Mouse (Mus musculus): ENCODE data around the gene Rnaseh1. TPM values are rescaled to one million over a fixed set of nuclear protein-coding genes. Genes with fewer than 3 reads are reported as not detected.

The Rnaseh1 gene
- polyA plus RNA-seq, 1 experiment from 2014 or later = 28.2 TPM

DNA sequence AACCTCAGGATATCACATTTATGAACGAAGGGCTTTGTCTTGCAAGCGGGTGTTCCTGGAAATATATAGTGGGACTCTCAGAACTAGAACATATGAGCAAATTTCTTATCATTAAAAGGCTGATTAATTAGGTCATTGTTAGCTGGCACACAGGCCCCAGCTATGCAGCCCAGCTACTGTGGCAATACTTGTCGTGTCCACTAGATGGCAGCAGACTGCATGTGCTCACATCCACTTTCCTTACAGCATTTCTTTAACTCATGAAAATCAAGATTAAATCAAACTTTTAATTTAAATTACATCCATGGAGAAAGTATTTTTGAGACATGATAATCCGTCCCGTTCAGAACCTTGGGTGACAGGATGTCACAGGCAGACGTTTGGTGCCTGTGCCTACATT, 50.3 kb downstream of the Rnaseh1 start:
- WGBS = 8% methylated on average over 6 of the region's 6 CpGs
- Histone ChIP-seq H3K9me3 (ENCODE audit: control insufficient read depth, low read length) (no peaks in the 10 kb centered on the region), H3K4me1 (ENCODE audit: control insufficient read depth, insufficient read depth, low read length) (peaks cover 5% of the 10 kb centered on the region; the same call in 1 of the 2 replicates), H3K9ac (ENCODE audit: low read depth, low read length) (no peak overlapping the region), H3K27ac (ENCODE audit: low read length) (no peak overlapping the region), H3K4me2 (ENCODE audit: low read depth, low read length) (no peak overlapping the region), H3K27me3 (replicated peaks; ENCODE audit: control insufficient read depth, insufficient read depth, low read length) (no peaks in the 10 kb centered on the region), H3K4me3 (ENCODE audit: low read length) (no peak overlapping the region), H3K36me3 (ENCODE audit: control insufficient read depth, insufficient read depth, low read length) (0 out of 2 replicates have a peak, but pooled peaks cover 3% of the 10 kb centered on the region)
- no peak; the same call in 1 of the 2 replicates for ATAC-seq

DNA sequence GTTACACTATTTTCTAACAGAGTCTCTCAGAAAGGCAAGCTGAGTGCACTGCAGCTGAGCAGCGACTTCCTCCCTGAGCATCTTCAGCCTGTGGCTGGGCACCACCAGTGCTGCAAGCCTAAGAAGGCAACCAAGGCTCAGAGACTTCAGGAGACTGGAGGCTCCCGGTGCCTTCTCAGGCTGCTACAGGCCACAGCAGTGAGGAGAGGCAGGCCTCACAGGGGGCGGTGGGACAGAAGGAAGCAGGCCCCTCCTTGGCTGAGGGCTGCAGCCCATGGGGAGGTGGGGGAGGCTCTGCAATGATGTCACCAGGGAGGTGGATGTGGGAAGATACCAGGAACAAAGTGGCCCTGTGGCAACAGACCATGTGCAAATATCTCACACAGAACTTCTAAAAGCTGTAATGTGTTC, 50.7 kb downstream of the Rnaseh1 start:
- Histone ChIP-seq H3K36me3 (ENCODE audit: control insufficient read depth, insufficient read depth, low read length) (0 out of 2 replicates have a peak, but pooled peaks cover 3% of the 10 kb centered on the region), H3K27me3 (replicated peaks; ENCODE audit: control insufficient read depth, insufficient read depth, low read length) (no peaks in the 10 kb centered on the region), H3K4me1 (ENCODE audit: control insufficient read depth, insufficient read depth, low read length) (peaks cover 5% of the 10 kb centered on the region; the same call in 1 of the 2 replicates), H3K4me3 (ENCODE audit: low read length) (no peak overlapping the region), H3K9ac (ENCODE audit: low read depth, low read length) (0 out of 2 replicates have a peak overlapping the region, but pooled peaks have one; percentile 15), H3K27ac (ENCODE audit: low read length) (0 out of 2 replicates have a peak overlapping the region, but pooled peaks have one; percentile 21), H3K9me3 (ENCODE audit: control insufficient read depth, low read length) (no peaks in the 10 kb centered on the region), H3K4me2 (ENCODE audit: low read depth, low read length) (no peak overlapping the region)
- ATAC-seq = no peak
- 33% methylated on average over 3 of the region's 3 CpGs for WGBS

DNA sequence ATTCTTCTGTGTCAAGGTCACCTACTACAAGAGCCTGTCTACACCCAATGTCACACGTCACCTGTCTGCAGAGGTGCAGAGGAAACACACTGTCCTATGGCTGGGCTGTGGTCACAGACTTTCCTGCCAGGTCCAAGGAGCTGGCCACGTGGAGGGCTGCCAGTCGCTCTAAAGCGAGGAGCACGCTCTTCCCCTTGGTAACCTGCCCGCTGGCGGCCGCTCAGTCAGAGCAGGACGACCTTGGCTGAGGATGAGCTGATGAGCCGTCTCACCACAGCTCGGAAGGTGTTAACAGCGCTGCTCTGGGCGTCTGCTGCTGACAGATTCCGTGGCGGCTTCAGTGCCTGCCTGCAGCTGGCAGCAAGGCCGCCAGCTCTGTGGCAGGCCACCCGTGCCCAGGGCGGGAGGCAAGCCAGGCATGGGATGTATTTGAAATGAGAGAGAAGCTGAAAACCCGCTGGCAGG, 51.2 kb downstream of the Rnaseh1 start:
- Histone ChIP-seq H3K9me3 (ENCODE audit: control insufficient read depth, low read length) (no peaks in the 10 kb centered on the region), H3K27ac (ENCODE audit: low read length) (no peak overlapping the region), H3K4me1 (ENCODE audit: control insufficient read depth, insufficient read depth, low read length) (peaks cover 5% of the 10 kb centered on the region; the same call in 1 of the 2 replicates), H3K4me2 (ENCODE audit: low read depth, low read length) (no peak overlapping the region), H3K27me3 (replicated peaks; ENCODE audit: control insufficient read depth, insufficient read depth, low read length) (no peaks in the 10 kb centered on the region), H3K36me3 (ENCODE audit: control insufficient read depth, insufficient read depth, low read length) (0 out of 2 replicates have a peak, but pooled peaks cover 3% of the 10 kb centered on the region), H3K9ac (ENCODE audit: low read depth, low read length) (no peak overlapping the region), H3K4me3 (ENCODE audit: low read length) (no peak overlapping the region)
- 73% methylated on average over 19 of the region's 19 CpGs for WGBS
- no peak for ATAC-seq

DNA sequence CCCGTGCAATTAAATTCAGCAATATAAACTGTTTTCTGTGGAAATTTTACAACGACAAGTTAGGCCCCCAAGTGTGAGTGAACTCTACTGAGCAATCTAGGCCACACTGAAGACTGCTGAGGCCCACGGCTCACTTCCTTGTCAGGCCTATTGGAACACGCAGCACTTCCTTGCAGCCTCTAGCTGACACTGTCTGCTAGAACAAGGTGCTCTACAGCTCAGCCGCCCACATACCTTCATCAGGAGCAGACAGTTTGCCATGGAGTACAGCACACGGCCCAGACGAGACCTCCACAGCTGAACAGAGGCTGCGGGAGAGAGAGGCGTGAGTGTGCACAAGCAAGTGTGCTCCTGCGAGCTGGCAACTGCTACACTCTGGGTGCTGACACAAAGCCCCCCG, 51.9 kb downstream of the Rnaseh1 start:
- 74% methylated on average over 11 of the region's 11 CpGs for WGBS
- H3K36me3 ChIP-seq (ENCODE audit: control insufficient read depth, insufficient read depth, low read length) = 0 out of 2 replicates have a peak, but pooled peaks cover 3% of the 10 kb centered on the region
- H3K27me3 ChIP-seq (replicated peaks; ENCODE audit: control insufficient read depth, insufficient read depth, low read length) = no peaks in the 10 kb centered on the region
- H3K4me3 ChIP-seq (ENCODE audit: low read length) = no peak overlapping the region
- H3K9ac ChIP-seq (ENCODE audit: low read depth, low read length) = no peak overlapping the region
- peak; percentile 8; the same call in 1 of the 2 replicates for ATAC-seq
- no peaks in the 10 kb centered on the region for H3K9me3 ChIP-seq (ENCODE audit: control insufficient read depth, low read length)
- H3K4me1 ChIP-seq (ENCODE audit: control insufficient read depth, insufficient read depth, low read length) = peaks cover 5% of the 10 kb centered on the region; the same call in 1 of the 2 replicates
- no peak overlapping the region for H3K4me2 ChIP-seq (ENCODE audit: low read depth, low read length)
- H3K27ac ChIP-seq (ENCODE audit: low read length) = no peak overlapping the region

DNA sequence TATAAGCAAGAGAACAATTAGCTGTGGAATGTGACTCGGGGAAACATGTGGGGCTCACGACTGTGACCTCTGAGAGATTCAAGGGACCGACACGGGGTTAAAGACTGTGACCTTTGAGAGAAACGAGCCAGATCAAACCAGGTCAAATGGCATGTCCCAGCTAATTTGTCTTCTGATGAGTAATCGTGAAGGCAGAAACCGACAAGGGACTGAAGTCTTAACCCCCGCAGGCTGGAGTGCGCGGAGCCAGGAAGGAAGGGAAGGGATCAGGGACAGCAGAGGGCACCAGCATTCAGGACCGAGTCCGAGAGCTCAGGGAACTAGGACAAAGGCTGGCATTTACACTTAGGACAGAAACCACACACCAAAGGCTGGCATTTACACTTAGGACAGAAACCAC, 55.0 kb downstream of the Rnaseh1 start:
- Histone ChIP-seq H3K9ac (ENCODE audit: low read depth, low read length) (no peak overlapping the region), H3K4me1 (ENCODE audit: control insufficient read depth, insufficient read depth, low read length) (no peaks in the 10 kb centered on the region), H3K36me3 (ENCODE audit: control insufficient read depth, insufficient read depth, low read length) (0 out of 2 replicates have a peak, but pooled peaks cover 3% of the 10 kb centered on the region), H3K27ac (ENCODE audit: low read length) (no peak overlapping the region), H3K27me3 (replicated peaks; ENCODE audit: control insufficient read depth, insufficient read depth, low read length) (no peaks in the 10 kb centered on the region), H3K4me3 (ENCODE audit: low read length) (no peak overlapping the region), H3K4me2 (ENCODE audit: low read depth, low read length) (no peak overlapping the region), H3K9me3 (ENCODE audit: control insufficient read depth, low read length) (no peaks in the 10 kb centered on the region)
- no peak for ATAC-seq
- WGBS = 19% methylated on average over 12 of the region's 12 CpGs

DNA sequence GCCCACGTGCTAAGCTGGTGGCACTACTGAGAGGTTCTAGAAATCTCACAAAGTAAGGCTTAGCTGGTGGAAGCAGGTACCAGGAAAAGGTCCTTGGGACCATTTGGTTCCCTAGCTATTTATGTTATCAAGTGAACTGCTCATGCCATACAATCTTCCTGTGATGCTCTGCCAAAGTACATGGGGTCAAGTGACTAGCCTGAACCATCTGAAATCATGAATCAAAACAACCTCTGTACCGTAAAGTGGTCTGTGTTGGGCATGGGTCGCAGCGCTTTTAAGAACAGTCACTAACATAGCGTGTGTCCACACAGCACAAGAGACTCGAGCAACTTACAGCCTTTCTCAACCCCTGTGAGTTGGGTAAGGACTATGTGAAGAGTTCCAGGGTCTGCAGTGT, 55.8 kb downstream of the Rnaseh1 start:
- no peak overlapping the region for H3K9ac ChIP-seq (ENCODE audit: low read depth, low read length)
- no peaks in the 10 kb centered on the region for H3K4me1 ChIP-seq (ENCODE audit: control insufficient read depth, insufficient read depth, low read length)
- no peaks in the 10 kb centered on the region for H3K9me3 ChIP-seq (ENCODE audit: control insufficient read depth, low read length)
- peaks cover 3% of the 10 kb centered on the region; the same call in 1 of the 2 replicates for H3K36me3 ChIP-seq (ENCODE audit: control insufficient read depth, insufficient read depth, low read length)
- no peak for ATAC-seq
- H3K27me3 ChIP-seq (replicated peaks; ENCODE audit: control insufficient read depth, insufficient read depth, low read length) = no peaks in the 10 kb centered on the region
- no peak overlapping the region for H3K4me3 ChIP-seq (ENCODE audit: low read length)
- no peak overlapping the region for H3K4me2 ChIP-seq (ENCODE audit: low read depth, low read length)
- H3K27ac ChIP-seq (ENCODE audit: low read length) = no peak overlapping the region
- WGBS = 87% methylated on average over 6 of the region's 6 CpGs

DNA sequence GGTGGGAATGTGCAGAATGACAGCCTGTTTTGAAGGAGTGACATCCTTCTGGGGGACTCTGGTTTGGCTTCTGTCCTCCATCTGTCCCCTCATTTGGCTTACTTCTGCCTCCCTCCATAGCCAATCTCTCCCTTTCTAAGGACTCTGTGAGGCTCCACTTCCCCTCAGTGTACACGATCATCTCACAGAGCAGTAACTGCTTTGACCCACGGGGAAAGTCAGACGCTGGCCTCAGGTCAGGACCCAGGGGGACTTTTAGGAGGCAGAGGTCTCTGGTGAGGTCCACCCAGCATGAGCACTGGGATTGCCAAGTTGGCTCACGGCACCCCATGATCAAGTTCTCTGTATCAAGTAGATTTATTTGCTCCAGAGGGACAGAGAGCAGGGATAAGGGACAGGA, 58.8 kb downstream of the Rnaseh1 start:
- Histone ChIP-seq H3K36me3 (ENCODE audit: control insufficient read depth, insufficient read depth, low read length) (no peaks in the 10 kb centered on the region; the same call in 1 of the 2 replicates), H3K4me3 (ENCODE audit: low read length) (no peak overlapping the region), H3K9ac (ENCODE audit: low read depth, low read length) (no peak overlapping the region), H3K4me1 (ENCODE audit: control insufficient read depth, insufficient read depth, low read length) (no peaks in the 10 kb centered on the region), H3K9me3 (ENCODE audit: control insufficient read depth, low read length) (no peaks in the 10 kb centered on the region), H3K27me3 (replicated peaks; ENCODE audit: control insufficient read depth, insufficient read depth, low read length) (no peaks in the 10 kb centered on the region), H3K27ac (ENCODE audit: low read length) (no peak overlapping the region), H3K4me2 (ENCODE audit: low read depth, low read length) (no peak overlapping the region)
- 85% methylated on average over 4 of the region's 4 CpGs for WGBS
- no peak for ATAC-seq

Small RNA genes within 50 kb of the gene (microRNA-seq; reads per million reads assigned to microRNA genes)
- gene Mir6937 = not detected

Other genes with a start within 250 kb of the Rnaseh1 start
- gene Dcdc2c, start 97.2 kb upstream of the Rnaseh1 start, polyA plus RNA-seq (2015; fragmentation: Nextera tagmentation; extraction: Ambion mirVana) = not detected in 2 replicates
- gene Allc, start 67.1 kb upstream of the Rnaseh1 start, polyA plus RNA-seq (2015; fragmentation: Nextera tagmentation; extraction: Ambion mirVana) = not detected in 2 replicates
- gene Colec11, start 26.2 kb upstream of the Rnaseh1 start, polyA plus RNA-seq (2015; fragmentation: Nextera tagmentation; extraction: Ambion mirVana) = 0.97 and 1.8 TPM in 2 replicates
- 587 and 597 TPM in 2 replicates for gene Rps7, start 13.6 kb upstream of the Rnaseh1 start, polyA plus RNA-seq (2015; fragmentation: Nextera tagmentation; extraction: Ambion mirVana)
- 111 and 114 TPM in 2 replicates for gene Adi1, start 25.6 kb downstream of the Rnaseh1 start, polyA plus RNA-seq (2015; fragmentation: Nextera tagmentation; extraction: Ambion mirVana)
- 34.3 and 35.9 TPM in 2 replicates for gene Trappc12, start 100.9 kb downstream of the Rnaseh1 start, polyA plus RNA-seq (2015; fragmentation: Nextera tagmentation; extraction: Ambion mirVana)
- 29.0 and 32.0 TPM in 2 replicates for gene Eipr1, start 102.2 kb downstream of the Rnaseh1 start, polyA plus RNA-seq (2015; fragmentation: Nextera tagmentation; extraction: Ambion mirVana)

Measured in intestine, embryonic 16.5 days (tissue).